12 mouse cellular contexts compared by ENCODE assay signal in genomic region chr4:48454106-48454773, GRCm38 (mm10). TPM values are rescaled to one million over a fixed set of nuclear protein-coding genes. Genes with fewer than 3 reads are reported as not detected.
A peak's percentile ranks its signal among the peaks of the same experiment; 100 is the strongest.
DNase-seq lines count a peak whose midpoint lies in the region; ATAC-seq lines count a peak whose summit lies in the region.
"Had no signal": no experiment of that assay in that cellular context is flagged by ENCODE, and none has a peak within 500 bp of the region (broad histone marks: within the 10 kb centered on the region; RNA-seq: fewer than 3 reads in every experiment).

No protein-coding gene starts in this region.

- no peaks in the 10 kb centered on the region for H3K27me3 ChIP-seq in hindbrain, embryonic 11.5 days (ENCODE audit: control insufficient read depth, insufficient read depth, low read length)
- no peaks in the 10 kb centered on the region for H3K27me3 ChIP-seq in hindbrain, embryonic 12.5 days
- H3K27me3 ChIP-seq in lung, embryonic 15.5 days: no peaks in the 10 kb centered on the region
- no peaks in the 10 kb centered on the region for H3K27me3 ChIP-seq in hindbrain, embryonic 10.5 days (ENCODE audit: insufficient read depth, poor library complexity, severe bottlenecking)

- H3K9me3 ChIP-seq in hindbrain, embryonic 11.5 days (ENCODE audit: control insufficient read depth, low read length): no peaks in the 10 kb centered on the region
- H3K9me3 ChIP-seq in hindbrain, embryonic 12.5 days (replicated peaks): no peaks in the 10 kb centered on the region
- H3K9me3 ChIP-seq in lung, embryonic 15.5 days: no peaks in the 10 kb centered on the region
- H3K9me3 ChIP-seq in hindbrain, embryonic 10.5 days: no peaks in the 10 kb centered on the region

- no peak overlapping the region for H3K4me2 ChIP-seq in hindbrain, embryonic 11.5 days (replicated peaks; ENCODE audit: low read depth, low read length)
- no peak overlapping the region for H3K4me2 ChIP-seq in hindbrain, embryonic 12.5 days (replicated peaks)
- H3K4me2 ChIP-seq in lung, embryonic 15.5 days: no peak overlapping the region

- 0 out of 2 replicates have a peak, but pooled peaks cover 4% of the 10 kb centered on the region for H3K36me3 ChIP-seq in hindbrain, embryonic 11.5 days (ENCODE audit: control insufficient read depth, insufficient read depth, low read length)
- peaks cover 54% of the 10 kb centered on the region for H3K36me3 ChIP-seq in hindbrain, embryonic 12.5 days
- H3K36me3 ChIP-seq in lung, embryonic 15.5 days: peaks cover 59% of the 10 kb centered on the region
- peaks cover 87% of the 10 kb centered on the region for H3K36me3 ChIP-seq in hindbrain, embryonic 10.5 days

- no peak overlapping the region for H3K9ac ChIP-seq in hindbrain, embryonic 11.5 days (ENCODE audit: low read depth, low read length)
- H3K9ac ChIP-seq in hindbrain, embryonic 12.5 days: no peak overlapping the region
- H3K9ac ChIP-seq in lung, embryonic 15.5 days: no peak overlapping the region

- 95% methylated on average over 2 of the region's 2 CpGs for WGBS in hindbrain, embryonic 11.5 days
- WGBS in hindbrain, embryonic 12.5 days: 93% methylated on average over 2 of the region's 2 CpGs
- 66% methylated on average over 2 of the region's 2 CpGs for WGBS in lung, embryonic 15.5 days
- 97% methylated on average over 2 of the region's 2 CpGs for WGBS in hindbrain, embryonic 10.5 days

- no peaks in the 10 kb centered on the region for H3K4me1 ChIP-seq in hindbrain, embryonic 11.5 days (replicated peaks; ENCODE audit: control insufficient read depth, insufficient read depth, low read length)
- no peaks in the 10 kb centered on the region for H3K4me1 ChIP-seq in hindbrain, embryonic 12.5 days
- no peaks in the 10 kb centered on the region for H3K4me1 ChIP-seq in lung, embryonic 15.5 days
- H3K4me1 ChIP-seq in hindbrain, embryonic 10.5 days (replicated peaks): no peaks in the 10 kb centered on the region

- no peak overlapping the region for H3K27ac ChIP-seq in hindbrain, embryonic 11.5 days (ENCODE audit: low read depth, low read length)
- no peak overlapping the region for H3K27ac ChIP-seq in hindbrain, embryonic 12.5 days
- no peak overlapping the region for H3K27ac ChIP-seq in lung, embryonic 15.5 days
- no peak overlapping the region for H3K27ac ChIP-seq in hindbrain, embryonic 10.5 days

- ATAC-seq in hindbrain, embryonic 11.5 days (ENCODE audit: low FRiP score): no peak
- no peak for ATAC-seq in hindbrain, embryonic 12.5 days (ENCODE audit: low FRiP score)
- ATAC-seq in lung, embryonic 15.5 days (ENCODE audit: borderline replicate concordance, extremely low read depth, low FRiP score, low TSS enrichment): peak; percentile 27; the same call in 1 of the 2 replicates

- H3K4me3 ChIP-seq in hindbrain, embryonic 11.5 days (ENCODE audit: low read depth, low read length): no peak overlapping the region
- H3K4me3 ChIP-seq in hindbrain, embryonic 12.5 days: no peak overlapping the region
- H3K4me3 ChIP-seq in lung, embryonic 15.5 days: no peak overlapping the region
- H3K4me3 ChIP-seq in hindbrain, embryonic 10.5 days: no peak overlapping the region

- DNase-seq in hindbrain, embryonic 11.5 days (ENCODE audit: low spot score): peak; percentile 10
- DNase-seq in lung, postnatal 25 days (ENCODE audit: low spot score): no peak
- peak; percentile 52 for DNase-seq in NIH3T3 (ENCODE audit: low read depth)
- DNase-seq in embryo, embryonic 11.5 days (ENCODE audit: low read depth, low spot score): peak; percentile 3
- no peak for DNase-seq in MN1 (ENCODE audit: low spot score)
- DNase-seq in hindbrain, embryonic 10.5 days (ENCODE audit: low spot score): no peak
- DNase-seq: adrenal gland, postnatal 10 days; cerebellum, adult 18-20 months; kidney, adult 18-20 months; thymus, adult 2 months had no signal

RNA-seq across cellular contexts. Expression of gene Tex10, which starts 19.0 kb away (rescaled TPM):
- 75.3 and 75.4 TPM in 2 replicates for polyA plus RNA-seq in hindbrain, embryonic 11.5 days (2014; fragmentation: Nextera tagmentation; extraction: Ambion mirVana)
- polyA plus RNA-seq in hindbrain, embryonic 12.5 days (2016; fragmentation: Nextera tagmentation; extraction: Ambion mirVana): 52.2 and 53.9 TPM in 2 replicates
- polyA plus RNA-seq in lung, embryonic 15.5 days (2015; fragmentation: Nextera tagmentation; extraction: Ambion mirVana): 50.1 and 51.0 TPM in 2 replicates
- polyA plus RNA-seq in hindbrain, embryonic 10.5 days (2016; fragmentation: Nextera tagmentation; extraction: Ambion mirVana): 59.3 and 70.6 TPM in 2 replicates

Comparison
In these comparisons a context has a peak if more than half of its experiments do, and no peak if none do; other contexts are left out.
1. DNase-seq: peak in hindbrain, embryonic 11.5 days (single experiment), NIH3T3 (single experiment) and embryo, embryonic 11.5 days (single experiment); none in lung, postnatal 25 days (single experiment), MN1 (single experiment) and hindbrain, embryonic 10.5 days (single experiment).